In the genomic region with DNA sequence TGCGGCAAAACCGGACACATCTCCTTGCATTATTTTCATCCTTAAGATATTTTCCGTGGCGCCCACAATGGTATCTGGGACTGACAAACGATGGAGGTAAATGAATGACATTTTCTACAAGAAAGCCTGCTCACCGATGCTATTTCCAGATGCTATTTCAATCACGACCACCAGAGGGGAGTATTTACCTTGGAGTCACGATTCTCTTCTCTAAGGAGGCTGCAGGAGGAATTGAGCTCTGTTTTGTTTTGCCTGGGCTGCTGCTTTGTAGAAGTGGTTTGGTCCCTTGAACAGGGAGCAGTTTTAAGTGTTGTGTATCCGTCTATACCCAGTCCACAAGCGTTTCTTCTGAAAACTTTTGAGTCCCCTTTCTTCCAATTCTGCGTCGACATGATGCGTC, we compare ENCODE assay signal across 9 mouse cellular contexts.
A peak's percentile ranks its signal among the peaks of the same experiment; 100 is the strongest.
DNase-seq lines count a peak whose midpoint lies in the region; ATAC-seq and TF ChIP-seq lines count a peak whose summit lies in the region.
"Had no signal": no experiment of that assay in that cellular context is flagged by ENCODE, and none has a peak within 500 bp of the region (broad histone marks: within the 10 kb centered on the region; RNA-seq: fewer than 3 reads in every experiment).

No protein-coding gene starts in this region.

- no peak overlapping the region for H3K27ac ChIP-seq in intestine, embryonic 14.5 days (ENCODE audit: low read depth)
- no peak overlapping the region for H3K27ac ChIP-seq in intestine, embryonic 15.5 days
- no peak overlapping the region for H3K27ac ChIP-seq in bone marrow, adult 2 months (ENCODE audit: control insufficient read depth, insufficient read depth, low read depth, low read length, poor library complexity)
- H3K27ac ChIP-seq in forebrain, embryonic 13.5 days, result no peak overlapping the region
- H3K27ac ChIP-seq in midbrain, embryonic 15.5 days, result no peak overlapping the region
- no peak overlapping the region for H3K27ac ChIP-seq in testis, adult 2 months (ENCODE audit: control insufficient read depth, insufficient read depth, low read depth, low read length)
- H3K27ac ChIP-seq: embryonic facial prominence, embryonic 12.5 days had no signal

- no peak for TF ChIP-seq POLR2A in bone marrow, adult 2 months (IDR thresholded peaks at IDR 0.05; ENCODE audit: borderline replicate concordance, control insufficient read depth, low read depth, low read length)
- no peak for TF ChIP-seq POLR2A in testis, adult 2 months (IDR thresholded peaks at IDR 0.05; ENCODE audit: control insufficient read depth, low read depth, low read length)

- peak; percentile 71 for DNase-seq in intestine, embryonic 14.5 days (ENCODE audit: low spot score)
- DNase-seq in left cerebral cortex, postnatal 10 days (ENCODE audit: extremely low spot score in 1 of 2, low spot score in 2 of 2), result peak; percentile 41 to 64

- 0 out of 2 replicates have a peak, but pooled peaks have one; percentile 23 for TF ChIP-seq CTCF in bone marrow, adult 2 months (IDR thresholded peaks at IDR 0.05; ENCODE audit: control insufficient read depth, insufficient read depth, low read length)
- peak; percentile 34; the same call in 1 of the 2 replicates for TF ChIP-seq CTCF in testis, adult 2 months (IDR thresholded peaks at IDR 0.05; ENCODE audit: control insufficient read depth, insufficient read depth, insufficient replicate concordance, low read depth, low read length)

- no peaks in the 10 kb centered on the region for H3K9me3 ChIP-seq in intestine, embryonic 14.5 days (ENCODE audit: control insufficient read depth, low read length)
- H3K9me3 ChIP-seq in intestine, embryonic 15.5 days, result no peaks in the 10 kb centered on the region
- H3K9me3 ChIP-seq in forebrain, embryonic 13.5 days (replicated peaks), result no peaks in the 10 kb centered on the region
- no peaks in the 10 kb centered on the region for H3K9me3 ChIP-seq in midbrain, embryonic 15.5 days
- H3K9me3 ChIP-seq: embryonic facial prominence, embryonic 12.5 days had no signal

- H3K4me2 ChIP-seq in intestine, embryonic 14.5 days (ENCODE audit: low read length), result no peak overlapping the region
- H3K4me2 ChIP-seq in intestine, embryonic 15.5 days (replicated peaks), result no peak overlapping the region
- no peak overlapping the region for H3K4me2 ChIP-seq in forebrain, embryonic 13.5 days
- no peak overlapping the region for H3K4me2 ChIP-seq in midbrain, embryonic 15.5 days
- H3K4me2 ChIP-seq: embryonic facial prominence, embryonic 12.5 days had no signal

- 25% methylated on average over 13 of the region's 13 CpGs for WGBS in intestine, embryonic 14.5 days
- WGBS in intestine, embryonic 15.5 days, result 26% methylated on average over 13 of the region's 13 CpGs
- WGBS in bone marrow, adult 2 months, result 26% methylated on average over 13 of the region's 13 CpGs
- 28% methylated on average over 13 of the region's 13 CpGs for WGBS in forebrain, embryonic 13.5 days
- 27% methylated on average over 13 of the region's 13 CpGs for WGBS in midbrain, embryonic 15.5 days

- no peaks in the 10 kb centered on the region for H3K4me1 ChIP-seq in intestine, embryonic 14.5 days (replicated peaks; ENCODE audit: control insufficient read depth, insufficient read depth, low read length)
- no peaks in the 10 kb centered on the region for H3K4me1 ChIP-seq in intestine, embryonic 15.5 days (replicated peaks)
- H3K4me1 ChIP-seq in bone marrow, adult 2 months (ENCODE audit: control insufficient read depth, insufficient read depth, low read length), result no peaks in the 10 kb centered on the region
- peaks cover 5% of the 10 kb centered on the region for H3K4me1 ChIP-seq in forebrain, embryonic 13.5 days
- H3K4me1 ChIP-seq in midbrain, embryonic 15.5 days, result no peaks in the 10 kb centered on the region
- no peaks in the 10 kb centered on the region for H3K4me1 ChIP-seq in testis, adult 2 months (ENCODE audit: control insufficient read depth, insufficient read depth, low read length)
- H3K4me1 ChIP-seq: embryonic facial prominence, embryonic 12.5 days had no signal

- H3K27me3 ChIP-seq in intestine, embryonic 14.5 days (replicated peaks; ENCODE audit: control insufficient read depth, insufficient read depth, low read length), result no peaks in the 10 kb centered on the region
- no peaks in the 10 kb centered on the region for H3K27me3 ChIP-seq in intestine, embryonic 15.5 days (replicated peaks)
- no peaks in the 10 kb centered on the region for H3K27me3 ChIP-seq in forebrain, embryonic 13.5 days
- H3K27me3 ChIP-seq in midbrain, embryonic 15.5 days (replicated peaks), result no peaks in the 10 kb centered on the region
- H3K27me3 ChIP-seq in testis, adult 2 months (ENCODE audit: control insufficient read depth, insufficient read depth, low read length), result no peaks in the 10 kb centered on the region
- H3K27me3 ChIP-seq: embryonic facial prominence, embryonic 12.5 days had no signal

- H3K4me3 ChIP-seq in intestine, embryonic 14.5 days (ENCODE audit: low read depth, low read length), result no peak overlapping the region
- no peak overlapping the region for H3K4me3 ChIP-seq in intestine, embryonic 15.5 days (replicated peaks)
- H3K4me3 ChIP-seq in bone marrow, adult 2 months (replicated peaks; ENCODE audit: control insufficient read depth, low read depth, low read length), result no peak overlapping the region
- H3K4me3 ChIP-seq in forebrain, embryonic 13.5 days, result no peak overlapping the region
- H3K4me3 ChIP-seq in midbrain, embryonic 15.5 days, result no peak overlapping the region
- H3K4me3 ChIP-seq in testis, adult 2 months (ENCODE audit: control insufficient read depth, low read depth, low read length), result no peak overlapping the region
- H3K4me3 ChIP-seq: embryonic facial prominence, embryonic 12.5 days had no signal

- no peak for ATAC-seq in intestine, embryonic 14.5 days (replicated peaks; ENCODE audit: low FRiP score, low TSS enrichment, low read depth)
- ATAC-seq in intestine, embryonic 15.5 days, result no peak
- peak; percentile 76 for ATAC-seq in forebrain, embryonic 13.5 days
- peak; percentile 43 for ATAC-seq in inflammation-experienced regulatory T-cells, adult 6 months
- peak; percentile 84 for ATAC-seq in midbrain, embryonic 15.5 days (replicated peaks)

- intact Hi-C loops in left cerebral cortex, postnatal 10 days (cut with DNase I), result loop anchor here (2.0 kb wide), 1 partner anchor 1484 kb away; no protein-coding TSS in a partner anchor

- H3K9ac ChIP-seq in intestine, embryonic 14.5 days (ENCODE audit: low read length), result no peak overlapping the region
- H3K9ac ChIP-seq in intestine, embryonic 15.5 days, result no peak overlapping the region
- H3K9ac ChIP-seq in forebrain, embryonic 13.5 days, result no peak overlapping the region
- no peak overlapping the region for H3K9ac ChIP-seq in midbrain, embryonic 15.5 days
- H3K9ac ChIP-seq: embryonic facial prominence, embryonic 12.5 days had no signal

- H3K36me3 ChIP-seq in intestine, embryonic 14.5 days (ENCODE audit: control insufficient read depth, insufficient read depth, low read length), result no peaks in the 10 kb centered on the region
- no peaks in the 10 kb centered on the region for H3K36me3 ChIP-seq in intestine, embryonic 15.5 days
- no peaks in the 10 kb centered on the region for H3K36me3 ChIP-seq in forebrain, embryonic 13.5 days (ENCODE audit: poor library complexity, severe bottlenecking)
- no peaks in the 10 kb centered on the region for H3K36me3 ChIP-seq in midbrain, embryonic 15.5 days (replicated peaks)
- H3K36me3 ChIP-seq in testis, adult 2 months (ENCODE audit: control insufficient read depth, insufficient read depth, low read length), result no peaks in the 10 kb centered on the region
- H3K36me3 ChIP-seq: embryonic facial prominence, embryonic 12.5 days had no signal

Comparison
In these comparisons a context has a peak if more than half of its experiments do, and no peak if none do; other contexts are left out.
1. ATAC-seq: peak in forebrain, embryonic 13.5 days (single experiment), inflammation-experienced regulatory T-cells, adult 6 months (single experiment) and midbrain, embryonic 15.5 days (single experiment); none in intestine, embryonic 14.5 days (single experiment) and intestine, embryonic 15.5 days (single experiment).